Mouse (Mus musculus): ENCODE measurements around the gene Enthd1. TPM values are rescaled to one million over a fixed set of nuclear protein-coding genes. Genes with fewer than 3 reads are reported as not detected.
"Not testable (repeated sequence)": the region's sequence is repeated elsewhere in the genome, so short reads cannot be mapped to it uniquely, and the experiment has no call there.

Enthd1 gene
- polyA plus RNA-seq, 1 experiment = not detected

DNA sequence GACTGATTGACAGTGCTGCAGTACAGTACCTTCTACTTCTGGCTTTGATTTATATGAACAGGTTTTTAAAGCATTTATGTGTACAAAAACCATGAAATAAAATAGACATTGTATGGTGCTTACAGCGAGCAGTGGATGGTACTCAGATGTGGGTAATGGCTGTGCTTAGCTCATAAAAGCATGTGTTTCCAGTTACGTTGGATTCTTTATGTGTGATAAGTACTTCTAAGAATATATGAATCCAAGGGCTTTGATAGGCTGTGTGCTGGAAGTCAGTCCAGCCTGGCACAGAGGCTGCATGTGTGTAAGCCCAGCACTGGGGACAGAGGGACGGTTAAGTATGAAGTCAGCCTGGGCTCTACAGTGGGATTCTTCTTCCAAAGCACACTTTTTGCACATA is 48.4 kb downstream of the Enthd1 start:
- no peak for TF ChIP-seq CTCF (IDR thresholded peaks at IDR 0.05; ENCODE audit: insufficient read depth, low read depth, low read length)
- no peak for TF ChIP-seq POLR2A (IDR thresholded peaks at IDR 0.05; ENCODE audit: insufficient read depth, low read depth, low read length)
- Histone ChIP-seq H3K4me1 (ENCODE audit: control insufficient read depth, insufficient read depth, low read length) (peaks cover 16% of the 10 kb centered on the region), H3K27ac (ENCODE audit: insufficient read depth, low read depth, low read length) (no peak overlapping the region), H3K4me3 (ENCODE audit: insufficient read depth, low read depth, low read length) (no peak overlapping the region)
- 91% methylated on average over 3 of the region's 3 CpGs for WGBS

DNA sequence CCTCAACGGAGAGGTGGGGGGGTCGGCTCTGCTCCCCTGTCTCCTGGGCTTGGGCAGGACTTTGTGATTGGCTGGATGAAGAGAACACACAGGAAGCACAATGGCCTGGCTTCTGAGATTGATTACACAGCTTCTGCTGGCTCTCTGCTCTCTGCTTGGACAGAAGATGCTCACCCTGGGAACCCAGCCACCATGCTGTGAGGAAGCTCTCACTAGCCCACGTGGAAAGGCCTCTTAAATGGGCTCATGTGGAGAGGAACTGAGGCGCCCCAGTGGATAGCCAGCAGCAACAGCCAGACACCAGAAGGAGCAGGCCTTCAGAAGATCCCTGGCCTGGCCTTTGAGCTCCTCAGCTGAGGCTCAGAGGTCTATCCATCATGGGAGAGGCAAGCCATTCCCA is 59.9 kb downstream of the Enthd1 start:
- 35% methylated on average over 4 of the region's 4 CpGs for WGBS
- TF ChIP-seq CTCF (IDR thresholded peaks at IDR 0.05; ENCODE audit: insufficient read depth, low read depth, low read length) (no peak), POLR2A (IDR thresholded peaks at IDR 0.05; ENCODE audit: insufficient read depth, low read depth, low read length) (no peak)
- Histone ChIP-seq H3K27ac (ENCODE audit: insufficient read depth, low read depth, low read length) (no peak overlapping the region), H3K4me3 (ENCODE audit: insufficient read depth, low read depth, low read length) (no peak overlapping the region), H3K4me1 (ENCODE audit: control insufficient read depth, insufficient read depth, low read length) (peaks cover 3% of the 10 kb centered on the region)

DNA sequence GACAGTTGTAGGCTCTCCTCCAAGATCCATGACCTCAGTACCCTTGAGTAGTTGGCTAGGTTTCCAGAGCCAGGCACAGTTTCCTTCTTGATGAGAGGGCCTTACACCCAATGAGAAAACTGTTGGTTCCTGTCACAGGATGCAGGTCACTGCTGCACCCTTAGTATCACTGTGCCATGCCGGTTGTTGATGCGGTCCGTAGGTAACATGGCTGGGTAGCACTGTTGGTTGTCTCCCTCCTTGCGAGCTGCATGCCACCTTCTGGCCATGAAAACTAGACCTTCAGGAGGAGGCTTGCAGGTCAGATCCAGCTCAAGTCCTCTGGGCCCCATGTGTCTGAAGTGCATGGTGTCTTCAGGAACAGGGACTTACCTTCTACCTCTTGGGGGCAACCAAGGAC is 61.8 kb downstream of the Enthd1 start:
- 96% methylated on average over 4 of the region's 4 CpGs for WGBS
- not testable (repeated sequence) for H3K4me1 ChIP-seq (ENCODE audit: control insufficient read depth, insufficient read depth, low read length)

DNA sequence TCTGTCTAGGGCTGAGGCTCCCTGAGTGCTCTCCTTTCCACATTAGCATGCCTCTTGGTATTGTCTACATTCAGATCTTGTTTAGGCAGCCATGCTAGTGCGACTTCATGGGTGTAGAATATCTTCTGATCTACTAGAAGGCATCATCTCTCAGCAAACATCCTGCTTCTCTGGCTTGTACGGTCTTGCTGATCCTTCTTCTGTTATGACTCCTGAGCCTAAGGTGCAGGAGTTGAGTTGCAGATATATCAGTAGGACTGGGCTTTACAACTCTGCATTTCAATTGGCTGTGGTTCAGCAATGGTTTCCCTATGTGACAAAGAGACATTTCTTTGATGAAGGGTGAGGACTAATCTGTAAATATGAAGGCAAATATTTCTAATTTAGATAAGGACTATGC is 62.2 kb downstream of the Enthd1 start:
- 97% methylated on average over 2 of the region's 2 CpGs for WGBS
- no peak for TF ChIP-seq POLR2A (IDR thresholded peaks at IDR 0.05; ENCODE audit: insufficient read depth, low read depth, low read length)
- TF ChIP-seq CTCF (IDR thresholded peaks at IDR 0.05; ENCODE audit: insufficient read depth, low read depth, low read length) = no peak

More for the DNA sequence above, 61.8 kb downstream of the Enthd1 start:
- H3K4me3 ChIP-seq (ENCODE audit: insufficient read depth, low read depth, low read length); H3K27ac ChIP-seq (ENCODE audit: insufficient read depth, low read depth, low read length): not testable (repeated sequence)

DNA sequence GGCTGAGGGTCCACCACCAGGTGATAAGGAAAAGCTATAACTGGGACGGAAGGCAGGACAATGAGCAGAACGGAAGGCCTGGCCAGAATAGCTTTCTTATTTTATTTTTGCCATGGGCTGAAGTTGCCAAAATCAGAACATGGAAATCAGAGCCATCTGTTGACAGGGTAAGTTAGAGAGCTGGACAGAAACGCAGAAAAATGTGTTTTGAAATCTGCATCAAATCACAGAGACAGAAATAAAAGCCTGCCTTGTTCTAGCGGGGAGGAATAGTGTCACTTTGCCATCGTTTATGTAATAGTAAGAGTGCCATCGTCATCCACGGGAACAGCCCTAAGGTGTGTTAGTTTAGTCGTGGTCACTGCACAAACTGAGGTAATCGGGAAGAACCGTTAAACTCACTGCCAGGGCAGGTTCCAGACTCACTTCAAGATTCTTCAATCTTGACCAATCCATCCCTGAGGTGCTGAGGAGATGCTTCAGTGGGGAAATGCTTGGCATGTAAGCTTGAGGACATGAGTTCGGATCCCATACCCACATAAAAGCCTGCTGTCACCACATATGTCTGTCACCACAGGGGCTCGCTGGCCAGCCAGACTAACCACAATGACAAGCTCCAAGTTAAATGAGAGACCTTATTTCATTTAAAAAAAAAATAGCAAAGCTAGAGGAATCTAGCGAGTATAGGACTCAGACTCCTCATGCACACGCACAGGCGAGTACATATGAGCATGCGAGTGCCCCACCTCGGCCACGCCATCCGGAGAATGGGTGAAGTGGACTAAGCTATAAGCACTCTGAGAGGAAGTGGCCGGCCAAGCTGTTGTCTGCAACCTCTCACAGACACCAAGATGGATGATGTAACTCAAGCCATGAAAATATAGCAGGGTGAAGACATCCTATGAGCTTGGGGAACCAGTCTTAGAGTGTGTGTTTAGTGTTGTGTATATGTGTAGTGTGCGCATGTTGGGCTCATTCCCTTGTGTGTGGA is 63.6 kb downstream of the Enthd1 start:
- no peak overlapping the region for H3K27ac ChIP-seq (ENCODE audit: insufficient read depth, low read depth, low read length)
- peaks cover 6% of the 10 kb centered on the region for H3K4me1 ChIP-seq (ENCODE audit: control insufficient read depth, insufficient read depth, low read length)
- TF ChIP-seq CTCF (IDR thresholded peaks at IDR 0.05; ENCODE audit: insufficient read depth, low read depth, low read length) (no peak), POLR2A (IDR thresholded peaks at IDR 0.05; ENCODE audit: insufficient read depth, low read depth, low read length) (no peak)
- WGBS = 88% methylated on average over 21 of the region's 21 CpGs
- H3K4me3 ChIP-seq (ENCODE audit: insufficient read depth, low read depth, low read length) = no peak overlapping the region

More for the DNA sequence above, 62.2 kb downstream of the Enthd1 start:
- Histone ChIP-seq H3K27ac (ENCODE audit: insufficient read depth, low read depth, low read length) (no peak overlapping the region), H3K4me1 (ENCODE audit: control insufficient read depth, insufficient read depth, low read length) (peaks cover 6% of the 10 kb centered on the region), H3K4me3 (ENCODE audit: insufficient read depth, low read depth, low read length) (no peak overlapping the region)

DNA sequence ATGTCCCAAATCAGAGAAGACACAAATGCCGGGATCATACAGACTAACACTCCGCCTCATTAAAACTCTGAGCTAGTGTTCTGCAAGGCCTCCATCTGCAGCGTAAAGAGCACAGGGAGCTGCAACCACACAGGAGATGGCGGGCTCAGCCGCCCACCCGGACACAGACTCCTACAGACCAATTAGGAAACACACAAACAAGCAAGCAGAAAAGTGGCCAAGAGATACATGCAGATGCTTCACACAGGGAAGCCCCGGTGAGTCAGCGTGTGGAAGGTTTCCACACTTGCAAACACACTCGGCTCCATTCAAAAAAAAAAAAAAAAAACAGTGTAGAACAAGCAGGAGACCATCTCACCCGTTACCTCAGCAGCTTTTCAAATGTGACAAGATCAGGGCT is 64.5 kb downstream of the Enthd1 start:
- H3K4me1 ChIP-seq (ENCODE audit: control insufficient read depth, insufficient read depth, low read length) = peaks cover 6% of the 10 kb centered on the region
- no peak overlapping the region for H3K4me3 ChIP-seq (ENCODE audit: insufficient read depth, low read depth, low read length)
- TF ChIP-seq CTCF (IDR thresholded peaks at IDR 0.05; ENCODE audit: insufficient read depth, low read depth, low read length) (no peak), POLR2A (IDR thresholded peaks at IDR 0.05; ENCODE audit: insufficient read depth, low read depth, low read length) (no peak)
- WGBS = 35% methylated on average over 10 of the region's 10 CpGs
- H3K27ac ChIP-seq (ENCODE audit: insufficient read depth, low read depth, low read length) = no peak overlapping the region

DNA sequence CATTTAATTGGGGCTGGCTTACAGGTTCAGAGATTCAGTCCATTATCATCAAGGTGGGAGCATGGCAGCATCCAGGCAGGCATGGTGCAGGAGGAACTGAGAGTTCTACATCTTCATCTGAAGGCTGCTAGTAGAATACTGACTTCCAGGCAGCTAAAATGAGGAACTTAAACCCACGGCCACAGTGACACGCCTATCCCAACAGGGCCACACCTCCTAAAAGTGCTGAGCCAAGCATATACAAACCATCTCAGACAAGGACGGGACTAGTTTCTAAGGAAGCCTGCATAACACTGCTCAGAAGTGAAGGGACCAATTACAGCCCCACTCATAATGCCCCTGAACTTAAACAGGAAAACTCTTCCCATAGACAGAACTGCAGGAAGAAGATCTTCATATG is 67.2 kb downstream of the Enthd1 start:
- WGBS = 87% methylated on average over 3 of the region's 3 CpGs
- not testable (repeated sequence) for H3K4me1 ChIP-seq (ENCODE audit: control insufficient read depth, insufficient read depth, low read length); H3K27ac ChIP-seq (ENCODE audit: insufficient read depth, low read depth, low read length); H3K4me3 ChIP-seq (ENCODE audit: insufficient read depth, low read depth, low read length)

DNA sequence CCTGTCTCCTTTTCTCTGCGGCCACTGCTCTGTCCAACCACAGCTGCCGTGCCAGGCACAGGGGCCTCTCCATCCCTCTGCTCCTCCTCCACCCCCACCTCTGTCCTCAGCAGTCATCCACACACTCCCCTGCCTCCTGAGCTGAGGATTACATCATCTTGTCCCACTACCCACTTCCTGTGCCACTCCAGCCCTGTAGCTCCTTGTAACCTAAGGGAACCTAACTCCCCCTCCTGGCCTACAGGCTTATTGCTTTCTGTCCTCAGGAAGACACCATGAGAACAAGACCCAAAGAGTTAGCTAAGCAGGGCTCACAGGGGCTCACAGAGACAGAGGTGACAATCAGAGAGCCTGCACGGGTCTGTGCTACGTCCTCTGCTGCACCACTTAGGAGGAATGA is 73.5 kb downstream of the Enthd1 start:
- TF ChIP-seq POLR2A (IDR thresholded peaks at IDR 0.05; ENCODE audit: insufficient read depth, low read depth, low read length) (no peak), CTCF (IDR thresholded peaks at IDR 0.05; ENCODE audit: insufficient read depth, low read depth, low read length) (no peak)
- no peak overlapping the region for H3K27ac ChIP-seq (ENCODE audit: insufficient read depth, low read depth, low read length)

DNA sequence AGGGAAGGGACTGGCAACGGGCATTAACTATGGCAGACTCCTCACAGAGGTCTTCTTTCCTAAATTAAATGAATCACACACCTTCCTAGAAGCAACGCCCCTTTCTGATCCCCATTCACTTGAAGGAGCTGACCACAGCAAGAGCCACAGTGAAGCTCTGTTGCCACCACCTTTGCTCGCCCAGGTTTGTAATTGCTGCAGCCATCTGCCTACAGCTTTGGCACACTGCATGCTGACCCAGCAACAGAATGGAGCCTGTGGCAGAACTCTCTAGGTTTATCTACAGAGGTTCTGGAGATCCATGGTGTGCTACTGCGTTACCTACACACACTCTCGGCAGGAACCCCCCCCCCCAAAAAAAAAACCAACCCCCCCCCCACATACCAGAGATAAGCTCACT is 74.8 kb downstream of the Enthd1 start:
- no peak for TF ChIP-seq POLR2A (IDR thresholded peaks at IDR 0.05; ENCODE audit: insufficient read depth, low read depth, low read length)
- TF ChIP-seq CTCF (IDR thresholded peaks at IDR 0.05; ENCODE audit: insufficient read depth, low read depth, low read length) = no peak
- 90% methylated on average over 5 of the region's 5 CpGs for WGBS
- Histone ChIP-seq H3K4me3 (ENCODE audit: insufficient read depth, low read depth, low read length) (no peak overlapping the region), H3K4me1 (ENCODE audit: control insufficient read depth, insufficient read depth, low read length) (peaks cover 3% of the 10 kb centered on the region), H3K27ac (ENCODE audit: insufficient read depth, low read depth, low read length) (no peak overlapping the region)

More for the DNA sequence above, 73.5 kb downstream of the Enthd1 start:
- Histone ChIP-seq H3K4me3 (ENCODE audit: insufficient read depth, low read depth, low read length) (no peak overlapping the region), H3K4me1 (ENCODE audit: control insufficient read depth, insufficient read depth, low read length) (peaks cover 3% of the 10 kb centered on the region)
- 88% methylated on average over 4 of the region's 4 CpGs for WGBS
